Mouse (Mus musculus) brain, embryonic 14.5 days (tissue): ENCODE data around the gene Adora2b.

ENCODE experiments used
- CTCF ChIP-seq: fragments of 200-500 bp; IDR thresholded peaks from 2 replicates; pipeline ENCODE4 v1.5.1; 2012; ENCODE audit warnings: inconsistent platforms, mild to moderate bottlenecking, moderate library complexity, borderline replicate concordance; ENCODE audit not compliant: insufficient read depth, insufficient read length; ENCODE audit errors: extremely low read depth
- POLR2A ChIP-seq: fragments of 200-500 bp; IDR thresholded peaks from 2 replicates; pipeline ENCODE4 v1.6.1; 2012; ENCODE audit warnings: mild to moderate bottlenecking, inconsistent platforms, borderline replicate concordance; ENCODE audit not compliant: poor library complexity, insufficient read depth, insufficient read length, severe bottlenecking; ENCODE audit errors: extremely low read depth

DNA sequence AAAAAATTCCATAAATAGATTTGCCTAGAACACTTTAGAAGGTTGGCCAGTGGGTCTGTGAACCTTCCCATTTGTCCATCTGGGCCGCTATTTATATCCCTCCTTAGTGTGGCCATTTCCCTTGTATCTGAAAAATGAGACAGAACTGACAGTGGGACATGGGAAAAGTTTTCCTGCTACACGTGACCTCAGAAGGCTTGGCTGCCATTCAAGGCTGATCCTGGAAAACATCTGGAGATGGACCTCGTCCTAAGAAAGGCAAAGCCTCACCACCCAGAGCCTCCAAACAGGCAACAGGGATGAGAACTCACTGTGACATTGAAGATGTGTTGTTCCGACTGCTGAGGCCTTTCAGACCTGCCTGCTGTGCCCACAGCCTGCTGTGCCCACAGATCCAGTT lies 24.0 kb upstream of the Adora2b start:
- TF ChIP-seq CTCF (no peak), POLR2A (no peak)
